ENCODE assay signal across 8 mouse cellular contexts in genomic region chr11:119391386-119392000, GRCm38 (mm10). TPM values are rescaled to one million over a fixed set of nuclear protein-coding genes. Genes with fewer than 3 reads are reported as not detected.
A peak's percentile ranks its signal among the peaks of the same experiment; 100 is the strongest.
DNase-seq lines count a peak whose midpoint lies in the region; ATAC-seq lines count a peak whose summit lies in the region.

No protein-coding gene starts in this region.

- H3K36me3 ChIP-seq in midbrain, embryonic 11.5 days (ENCODE audit: control insufficient read depth, insufficient read depth, low read length): no peaks in the 10 kb centered on the region
- H3K36me3 ChIP-seq in midbrain, embryonic 16.5 days (ENCODE audit: control insufficient read depth, insufficient read depth, low read length): no peaks in the 10 kb centered on the region
- H3K36me3 ChIP-seq in limb, embryonic 12.5 days: no peaks in the 10 kb centered on the region
- no peaks in the 10 kb centered on the region for H3K36me3 ChIP-seq in stomach, embryonic 16.5 days (ENCODE audit: control insufficient read depth, insufficient read depth, low read length)

- H3K4me2 ChIP-seq in midbrain, embryonic 11.5 days: no peak overlapping the region
- H3K4me2 ChIP-seq in midbrain, embryonic 16.5 days (ENCODE audit: low read length): no peak overlapping the region
- H3K4me2 ChIP-seq in limb, embryonic 12.5 days: peak overlapping the region; percentile 99
- H3K4me2 ChIP-seq in stomach, embryonic 16.5 days (ENCODE audit: low read depth, low read length): peak overlapping the region; percentile 79

- no peak overlapping the region for H3K9ac ChIP-seq in midbrain, embryonic 11.5 days (ENCODE audit: low read length)
- no peak overlapping the region for H3K9ac ChIP-seq in midbrain, embryonic 16.5 days (ENCODE audit: low read depth, low read length)
- no peak overlapping the region for H3K9ac ChIP-seq in limb, embryonic 12.5 days (replicated peaks)
- 0 out of 2 replicates have a peak overlapping the region, but pooled peaks have one; percentile 85 for H3K9ac ChIP-seq in stomach, embryonic 16.5 days (ENCODE audit: low read length)

- DNase-seq in adrenal gland, adult (ENCODE audit: inconsistent age in 2 of 2, low spot score in 1 of 2): peak; percentile 44 to 66
- DNase-seq in adrenal gland, postnatal 25 days: no peak
- peak; percentile 90 for DNase-seq in midbrain, embryonic 11.5 days (ENCODE audit: low spot score, missing footprints)
- no peak for DNase-seq in cerebellum, adult 18-20 months
- DNase-seq in left cerebral cortex, postnatal 10 days (ENCODE audit: extremely low spot score in 1 of 2, low spot score in 2 of 2): no peak

- WGBS in midbrain, embryonic 11.5 days: 27% methylated on average over 7 of the region's 7 CpGs
- 25% methylated on average over 7 of the region's 7 CpGs for WGBS in midbrain, embryonic 16.5 days
- WGBS in limb, embryonic 12.5 days: 36% methylated on average over 7 of the region's 7 CpGs
- WGBS in stomach, embryonic 16.5 days: 45% methylated on average over 7 of the region's 7 CpGs

- H3K4me3 ChIP-seq in midbrain, embryonic 11.5 days (ENCODE audit: low read depth, low read length): no peak overlapping the region
- H3K4me3 ChIP-seq in midbrain, embryonic 16.5 days (ENCODE audit: low read depth, low read length): no peak overlapping the region
- H3K4me3 ChIP-seq in limb, embryonic 12.5 days (replicated peaks): no peak overlapping the region; the same call in 1 of the 2 replicates
- peak overlapping the region; percentile 87; the same call in 1 of the 2 replicates for H3K4me3 ChIP-seq in stomach, embryonic 16.5 days (replicated peaks; ENCODE audit: low read length)

- no peak overlapping the region for H3K27ac ChIP-seq in midbrain, embryonic 11.5 days (ENCODE audit: low read depth, low read length)
- H3K27ac ChIP-seq in midbrain, embryonic 16.5 days (ENCODE audit: low read length): no peak overlapping the region
- H3K27ac ChIP-seq in limb, embryonic 12.5 days: no peak overlapping the region
- peak overlapping the region; percentile 36; the same call in 1 of the 2 replicates for H3K27ac ChIP-seq in stomach, embryonic 16.5 days (ENCODE audit: low read length)

- no peaks in the 10 kb centered on the region for H3K9me3 ChIP-seq in midbrain, embryonic 11.5 days (ENCODE audit: control insufficient read depth, low read length)
- H3K9me3 ChIP-seq in midbrain, embryonic 16.5 days (replicated peaks; ENCODE audit: control insufficient read depth, low read length, poor library complexity, severe bottlenecking): no peaks in the 10 kb centered on the region
- no peaks in the 10 kb centered on the region for H3K9me3 ChIP-seq in limb, embryonic 12.5 days
- H3K9me3 ChIP-seq in stomach, embryonic 16.5 days (replicated peaks; ENCODE audit: control insufficient read depth, low read length): no peaks in the 10 kb centered on the region

- no peak for ATAC-seq in midbrain, embryonic 11.5 days (ENCODE audit: low FRiP score)
- ATAC-seq in midbrain, embryonic 16.5 days: no peak
- ATAC-seq in limb, embryonic 12.5 days (ENCODE audit: insufficient number of reproducible peaks, insufficient read depth, low FRiP score, low TSS enrichment, low read depth): no peak
- ATAC-seq in stomach, embryonic 16.5 days (ENCODE audit: insufficient read depth, low FRiP score): no peak

- peaks cover 80% of the 10 kb centered on the region for H3K27me3 ChIP-seq in midbrain, embryonic 11.5 days (ENCODE audit: control insufficient read depth, insufficient read depth, low read length)
- H3K27me3 ChIP-seq in midbrain, embryonic 16.5 days (ENCODE audit: control insufficient read depth, insufficient read depth, low read depth, low read length): peaks cover 72% of the 10 kb centered on the region
- peaks cover 84% of the 10 kb centered on the region for H3K27me3 ChIP-seq in limb, embryonic 12.5 days
- no peaks in the 10 kb centered on the region for H3K27me3 ChIP-seq in stomach, embryonic 16.5 days (ENCODE audit: control insufficient read depth, insufficient read depth, low read length)

- peaks cover 19% of the 10 kb centered on the region for H3K4me1 ChIP-seq in midbrain, embryonic 11.5 days (ENCODE audit: control insufficient read depth, insufficient read depth, low read length)
- H3K4me1 ChIP-seq in midbrain, embryonic 16.5 days (ENCODE audit: control insufficient read depth, insufficient read depth, low read length): peaks cover 21% of the 10 kb centered on the region
- peaks cover 32% of the 10 kb centered on the region for H3K4me1 ChIP-seq in limb, embryonic 12.5 days (replicated peaks)
- H3K4me1 ChIP-seq in stomach, embryonic 16.5 days (ENCODE audit: control insufficient read depth, insufficient read depth, low read length): peaks cover 34% of the 10 kb centered on the region

- intact Hi-C loops in left cerebral cortex, postnatal 10 days (cut with DNase I): no loop called here

RNA-seq across cellular contexts. Expression of gene Rnf213, which starts 1.4 kb away (rescaled TPM):
- 36.8 and 46.2 TPM in 2 replicates for total RNA-seq in adrenal gland, postnatal 25 days (2021)
- 1.4 and 1.7 TPM in 2 replicates for polyA plus RNA-seq in midbrain, embryonic 11.5 days (2014; fragmentation: Nextera tagmentation; extraction: Ambion mirVana)
- polyA plus RNA-seq in midbrain, embryonic 16.5 days (2015; fragmentation: Nextera tagmentation; extraction: Ambion mirVana): 0.57 and 0.90 TPM in 2 replicates
- 2.6 and 3.4 TPM in 2 replicates for polyA plus RNA-seq in limb, embryonic 12.5 days (2016; fragmentation: Nextera tagmentation; extraction: Ambion mirVana)
- 6.6 and 7.3 TPM in 2 replicates for polyA plus RNA-seq in stomach, embryonic 16.5 days (2015; fragmentation: Nextera tagmentation; extraction: Ambion mirVana)
- 1 to 10 TPM; 2.2 to 3.2 TPM for total RNA-seq in left cerebral cortex, postnatal 10 days (2021)

RNA-seq across cellular contexts. Expression of gene Slc26a11, which starts 36.1 kb away (rescaled TPM):
- 9.5 and 13.1 TPM in 2 replicates for total RNA-seq in adrenal gland, postnatal 25 days (2021)
- 4.1 and 5.1 TPM in 2 replicates for polyA plus RNA-seq in midbrain, embryonic 11.5 days (2014; fragmentation: Nextera tagmentation; extraction: Ambion mirVana)
- 7.5 and 7.9 TPM in 2 replicates for polyA plus RNA-seq in midbrain, embryonic 16.5 days (2015; fragmentation: Nextera tagmentation; extraction: Ambion mirVana)
- 12.2 and 12.4 TPM in 2 replicates for polyA plus RNA-seq in limb, embryonic 12.5 days (2016; fragmentation: Nextera tagmentation; extraction: Ambion mirVana)
- polyA plus RNA-seq in stomach, embryonic 16.5 days (2015; fragmentation: Nextera tagmentation; extraction: Ambion mirVana): 9.9 and 10.5 TPM in 2 replicates
- total RNA-seq in left cerebral cortex, postnatal 10 days (2021): 1 to 10 TPM; 4.6 to 5.2 TPM

RNA-seq across cellular contexts. Expression of gene Sgsh, which starts 36.2 kb away (rescaled TPM):
- 21.6 and 26.9 TPM in 2 replicates for total RNA-seq in adrenal gland, postnatal 25 days (2021)
- 4.2 and 5.2 TPM in 2 replicates for polyA plus RNA-seq in midbrain, embryonic 11.5 days (2014; fragmentation: Nextera tagmentation; extraction: Ambion mirVana)
- polyA plus RNA-seq in midbrain, embryonic 16.5 days (2015; fragmentation: Nextera tagmentation; extraction: Ambion mirVana): 4.1 and 4.7 TPM in 2 replicates
- 5.5 and 6.1 TPM in 2 replicates for polyA plus RNA-seq in limb, embryonic 12.5 days (2016; fragmentation: Nextera tagmentation; extraction: Ambion mirVana)
- polyA plus RNA-seq in stomach, embryonic 16.5 days (2015; fragmentation: Nextera tagmentation; extraction: Ambion mirVana): 6.7 and 7.5 TPM in 2 replicates
- total RNA-seq in left cerebral cortex, postnatal 10 days (2021): 1 to 10 TPM; 4.7 to 6.0 TPM

Comparison
In these comparisons a context has a peak if more than half of its experiments do, and no peak if none do; other contexts are left out.
1. DNase-seq: peak in adrenal gland, adult (2 of 2) and midbrain, embryonic 11.5 days (single experiment); none in adrenal gland, postnatal 25 days (single experiment), cerebellum, adult 18-20 months (0 of 2) and left cerebral cortex, postnatal 10 days (0 of 2).
2. H3K4me2 ChIP-seq: peak in limb, embryonic 12.5 days (single experiment) and stomach, embryonic 16.5 days (single experiment); none in midbrain, embryonic 11.5 days (single experiment) and midbrain, embryonic 16.5 days (single experiment).